Mouse (Mus musculus): ENCODE measurements around the gene Grm3.

GRCm38 (mm10) chr5:9661870-9662589, 62.9 kb downstream of the Grm3 start:
- TF ChIP-seq CTCF (IDR thresholded peaks at IDR 0.05; ENCODE audit: low read depth, low read length) (no peak), POLR2A (IDR thresholded peaks at IDR 0.05; ENCODE audit: borderline replicate concordance, low read depth, low read length) (no peak)

Data from bone marrow macrophage, adult 2 months (primary cell).